Mouse (Mus musculus) embryonic facial prominence, embryonic 12.5 days (tissue): ENCODE results near the gene Ap1g2. TPM values are rescaled to one million over a fixed set of nuclear protein-coding genes. Genes with fewer than 3 reads are reported as not detected.

Experiments
- ATAC-seq: fragments of 200-750 bp; cut with Nextera tagmentation; 2 replicates; pipeline ENCODE4 v1.8.0; 2017; ENCODE audit not compliant: insufficient number of reproducible peaks, insufficient read depth, low FRiP score, low TSS enrichment
- H3K27ac ChIP-seq: fragments of 300-500 bp; sonication (generic); 2 replicates; pipeline ENCODE4 v1.5.1; 2016; ENCODE audit warnings: mild to moderate bottlenecking
- H3K27me3 ChIP-seq: fragments of 300-500 bp; sonication (generic); 2 replicates; pipeline ENCODE4 v1.6.1; 2016; ENCODE audit warnings: mild to moderate bottlenecking, moderate library complexity
- H3K36me3 ChIP-seq: fragments of 300-500 bp; sonication (generic); 2 replicates; pipeline ENCODE4 v1.6.1; 2016; ENCODE audit warnings: mild to moderate bottlenecking
- H3K4me1 ChIP-seq: fragments of 300-500 bp; sonication (generic); 2 replicates; pipeline ENCODE4 v1.6.1; 2016
- H3K4me2 ChIP-seq: fragments of 300-500 bp; sonication (generic); replicated peaks from 2 replicates; pipeline ENCODE4 v1.6.1; 2016; ENCODE audit warnings: mild to moderate bottlenecking, moderate library complexity
- H3K4me3 ChIP-seq: fragments of 300-500 bp; sonication (generic); 2 replicates; pipeline ENCODE4 v1.5.1; 2016; ENCODE audit warnings: mild to moderate bottlenecking
- H3K9ac ChIP-seq: fragments of 300-500 bp; sonication (generic); 2 replicates; pipeline ENCODE4 v1.6.1; 2016; ENCODE audit warnings: mild to moderate bottlenecking, moderate library complexity
- H3K9me3 ChIP-seq: fragments of 300-500 bp; sonication (generic); 2 replicates; pipeline ENCODE4 v1.6.1; 2016; ENCODE audit warnings: mild to moderate bottlenecking, moderate library complexity
- WGBS: fragments of 180-500 bp; shearing (Covaris S2); methylation state at CpG from one replicate; pipeline ENCODE4 v1.1.7; 2016; 5-methylcytosine and 5-hydroxymethylcytosine counted together
- polyA plus RNA-seq: library from polyadenylated mRNA; unstranded; fragments of >200 nt; fragmentation: Nextera tagmentation; extraction: Ambion mirVana; gene quantifications from 2 replicates; pipeline ENCODE4 v1.2.1, GENCODE M21; 2016

Ap1g2 gene
- polyA plus RNA-seq, 1 experiment from 2014 or later, result 14.8 TPM

DNA sequence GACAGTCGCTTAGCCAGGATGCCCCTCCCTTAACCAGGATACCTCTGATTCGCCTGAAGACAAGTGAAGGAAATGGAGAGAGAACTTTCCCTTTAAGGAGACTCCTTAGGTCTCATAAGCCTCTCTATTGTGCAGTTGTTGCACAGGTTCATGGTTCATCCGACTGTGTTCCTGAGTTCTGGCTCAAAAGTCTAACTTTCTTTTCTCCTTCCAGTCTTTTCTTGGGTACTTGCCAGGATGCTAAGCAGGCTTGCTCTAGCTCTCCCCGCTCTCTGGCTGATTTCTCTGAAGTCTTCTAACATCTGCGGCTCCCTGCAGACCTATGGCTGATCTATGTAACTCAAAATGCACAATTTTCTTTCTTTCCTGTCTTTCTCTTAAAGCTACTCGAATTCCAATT is 22.9 kb downstream of the Ap1g2 start:
- H3K9ac ChIP-seq, result no peak overlapping the region
- 68% methylated on average over 6 of the region's 6 CpGs for WGBS
- no peaks in the 10 kb centered on the region for H3K9me3 ChIP-seq
- no peaks in the 10 kb centered on the region for H3K36me3 ChIP-seq
- no peak overlapping the region for H3K4me3 ChIP-seq
- peaks cover under 1% of the 10 kb centered on the region for H3K27me3 ChIP-seq
- no peak overlapping the region for H3K27ac ChIP-seq
- H3K4me2 ChIP-seq, result no peak overlapping the region
- peaks cover 7% of the 10 kb centered on the region for H3K4me1 ChIP-seq
- no peak for ATAC-seq

DNA sequence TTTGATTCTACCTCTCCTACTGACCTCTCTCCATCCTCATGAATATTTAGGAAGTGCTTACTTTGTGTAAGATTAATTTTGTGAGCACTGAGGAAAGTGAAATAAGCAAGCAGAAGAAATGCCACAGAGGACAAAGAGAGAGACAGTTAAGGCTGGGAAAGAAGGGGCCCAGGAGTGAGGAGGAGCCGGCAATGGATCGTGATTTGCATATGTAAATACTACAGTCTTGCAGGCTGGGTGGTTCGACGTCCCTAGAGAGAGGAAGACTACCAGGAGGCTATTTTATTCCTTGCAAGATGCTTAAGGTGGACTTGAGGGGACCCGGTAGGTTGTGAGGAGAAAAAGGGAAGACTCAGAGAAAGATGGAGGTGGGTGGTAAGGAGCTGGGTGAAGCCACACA is 25.3 kb downstream of the Ap1g2 start:
- Histone ChIP-seq H3K4me3 (no peak overlapping the region), H3K4me2 (no peak overlapping the region), H3K36me3 (no peaks in the 10 kb centered on the region), H3K9ac (no peak overlapping the region), H3K9me3 (no peaks in the 10 kb centered on the region), H3K27ac (no peak overlapping the region), H3K27me3 (peaks cover 3% of the 10 kb centered on the region), H3K4me1 (peaks cover 16% of the 10 kb centered on the region)
- ATAC-seq, result no peak
- 37% methylated on average over 5 of the region's 5 CpGs for WGBS

DNA sequence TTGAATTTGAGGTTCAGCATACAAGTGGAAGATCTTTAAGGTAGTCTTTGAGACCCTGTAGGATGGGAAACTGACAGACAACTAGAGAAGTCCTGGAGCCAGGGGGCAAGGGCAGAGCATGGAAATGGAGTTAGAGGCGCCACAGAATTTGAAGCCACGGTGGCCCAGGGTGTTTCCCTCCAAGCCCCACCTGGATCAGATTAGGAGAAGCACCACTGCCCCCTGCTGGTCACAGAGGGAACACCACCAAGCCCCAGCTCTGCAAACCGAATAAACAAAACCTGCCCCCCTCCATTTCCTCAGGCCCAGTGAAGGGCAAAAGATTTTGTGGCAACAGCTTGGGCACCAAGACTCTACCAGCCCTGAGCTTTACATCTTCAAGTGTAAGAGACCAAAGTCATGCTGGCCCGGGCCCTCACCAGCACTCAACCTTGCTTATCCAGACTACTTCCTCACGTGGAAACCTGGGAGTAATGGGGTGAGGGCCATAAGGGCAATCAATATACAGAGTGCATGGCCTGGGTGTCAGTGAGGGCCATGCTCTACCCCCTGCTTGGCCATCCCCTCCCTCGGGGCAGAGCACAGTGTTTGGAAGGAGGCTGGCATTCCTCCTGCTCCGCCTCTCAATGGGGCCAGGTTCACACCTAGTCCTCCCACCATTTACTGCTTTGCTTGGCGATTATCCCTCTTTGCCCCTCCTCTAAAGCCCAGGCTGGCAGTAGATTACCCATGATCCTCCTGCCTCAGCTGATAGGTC is 27.0 kb downstream of the Ap1g2 start:
- 20% methylated on average over 8 of the region's 8 CpGs for WGBS
- Histone ChIP-seq H3K9ac (no peak overlapping the region), H3K36me3 (0 out of 2 replicates have a peak, but pooled peaks cover 5% of the 10 kb centered on the region), H3K4me1 (peaks cover 16% of the 10 kb centered on the region), H3K9me3 (no peaks in the 10 kb centered on the region), H3K27me3 (peaks cover 3% of the 10 kb centered on the region), H3K4me2 (peak overlapping the region; percentile 30; the same call in 1 of the 2 replicates), H3K4me3 (peak overlapping the region; percentile 17; the same call in 1 of the 2 replicates), H3K27ac (no peak overlapping the region)
- ATAC-seq, result 0 out of 2 replicates have a peak, but pooled peaks have one; percentile 52

- Histone ChIP-seq H3K27me3 (peaks cover 3% of the 10 kb centered on the region), H3K36me3 (peaks cover 8% of the 10 kb centered on the region), H3K27ac (0 out of 2 replicates have a peak overlapping the region, but pooled peaks have one; percentile 12), H3K4me1 (peaks cover 16% of the 10 kb centered on the region), H3K4me3 (peak overlapping the region; percentile 17; the same call in 1 of the 2 replicates), H3K4me2 (peak overlapping the region; percentile 30), H3K9me3 (no peaks in the 10 kb centered on the region), H3K9ac (peak overlapping the region; percentile 24; the same call in 1 of the 2 replicates)
- ATAC-seq, result no peak
- WGBS, result 4% methylated on average over 23 of the region's 23 CpGs
Observed at GRCm38 (mm10) chr14:55078366-55078989, 27.9 kb downstream of the Ap1g2 start.

GRCm38 (mm10) chr14:55077481-55078365 is 28.7 kb downstream of the Ap1g2 start:
- peak overlapping the region; percentile 30; the same call in 1 of the 2 replicates for H3K4me2 ChIP-seq
- 19% methylated on average over 15 of the region's 15 CpGs for WGBS
- peak overlapping the region; percentile 24; the same call in 1 of the 2 replicates for H3K9ac ChIP-seq
- H3K27me3 ChIP-seq, result peaks cover 3% of the 10 kb centered on the region
- H3K4me3 ChIP-seq, result no peak overlapping the region
- H3K27ac ChIP-seq, result 0 out of 2 replicates have a peak overlapping the region, but pooled peaks have one; percentile 12
- H3K4me1 ChIP-seq, result peaks cover 16% of the 10 kb centered on the region
- H3K9me3 ChIP-seq, result no peaks in the 10 kb centered on the region
- H3K36me3 ChIP-seq, result peaks cover 15% of the 10 kb centered on the region
- no peak for ATAC-seq

- peaks cover 22% of the 10 kb centered on the region for H3K4me1 ChIP-seq
- no peaks in the 10 kb centered on the region for H3K9me3 ChIP-seq
- no peak overlapping the region for H3K27ac ChIP-seq
- H3K36me3 ChIP-seq, result peaks cover 20% of the 10 kb centered on the region
- no peak overlapping the region for H3K4me3 ChIP-seq
- peaks cover 7% of the 10 kb centered on the region for H3K27me3 ChIP-seq
- H3K4me2 ChIP-seq, result no peak overlapping the region
- no peak overlapping the region for H3K9ac ChIP-seq
- WGBS, result 64% methylated on average over 3 of the region's 3 CpGs
- ATAC-seq, result no peak
Observed at GRCm38 (mm10) chr14:55076956-55077355, 29.4 kb downstream of the Ap1g2 start.

- H3K27ac ChIP-seq, result peak overlapping the region; percentile 17; the same call in 1 of the 2 replicates
Observed at GRCm38 (mm10) chr14:55076224-55076623, 30.2 kb downstream of the Ap1g2 start.

GRCm38 (mm10) chr14:55074416-55074815 is 32.0 kb downstream of the Ap1g2 start:
- Histone ChIP-seq H3K9ac (no peak overlapping the region), H3K27ac (no peak overlapping the region), H3K9me3 (no peaks in the 10 kb centered on the region), H3K36me3 (peaks cover 20% of the 10 kb centered on the region), H3K4me2 (no peak overlapping the region), H3K27me3 (peaks cover 7% of the 10 kb centered on the region), H3K4me3 (no peak overlapping the region), H3K4me1 (peaks cover 27% of the 10 kb centered on the region)
- 92% methylated on average over 12 of the region's 12 CpGs for WGBS
- ATAC-seq, result no peak

More at GRCm38 (mm10) chr14:55076224-55076623, 30.2 kb downstream of the Ap1g2 start:
- Histone ChIP-seq H3K4me2 (no peak overlapping the region), H3K9ac (no peak overlapping the region), H3K36me3 (peaks cover 20% of the 10 kb centered on the region), H3K9me3 (no peaks in the 10 kb centered on the region), H3K4me3 (no peak overlapping the region), H3K4me1 (peaks cover 27% of the 10 kb centered on the region), H3K27me3 (peaks cover 7% of the 10 kb centered on the region)
- ATAC-seq, result no peak
- 54% methylated on average over 6 of the region's 6 CpGs for WGBS

GRCm38 (mm10) chr14:55071756-55072155 is 34.6 kb downstream of the Ap1g2 start:
- Histone ChIP-seq H3K4me3 (no peak overlapping the region), H3K9me3 (no peaks in the 10 kb centered on the region), H3K4me2 (peak overlapping the region; percentile 27), H3K27me3 (peaks cover 4% of the 10 kb centered on the region; the same call in 1 of the 2 replicates), H3K36me3 (peaks cover 34% of the 10 kb centered on the region), H3K4me1 (peaks cover 10% of the 10 kb centered on the region; the same call in 1 of the 2 replicates), H3K9ac (0 out of 2 replicates have a peak overlapping the region, but pooled peaks have one; percentile 15), H3K27ac (peak overlapping the region; percentile 17; the same call in 1 of the 2 replicates)
- ATAC-seq, result no peak
- 24% methylated on average over 19 of the region's 19 CpGs for WGBS

GRCm38 (mm10) chr14:55066042-55066441 is 40.4 kb downstream of the Ap1g2 start:
- H3K9me3 ChIP-seq, result no peaks in the 10 kb centered on the region
- no peak overlapping the region for H3K4me2 ChIP-seq
- no peak overlapping the region for H3K27ac ChIP-seq
- no peak for ATAC-seq
- WGBS, result 89% methylated on average over 8 of the region's 8 CpGs
- peaks cover 42% of the 10 kb centered on the region for H3K36me3 ChIP-seq
- no peak overlapping the region for H3K9ac ChIP-seq
- H3K4me3 ChIP-seq, result no peak overlapping the region
- peaks cover 15% of the 10 kb centered on the region for H3K4me1 ChIP-seq
- H3K27me3 ChIP-seq, result no peaks in the 10 kb centered on the region

DNA sequence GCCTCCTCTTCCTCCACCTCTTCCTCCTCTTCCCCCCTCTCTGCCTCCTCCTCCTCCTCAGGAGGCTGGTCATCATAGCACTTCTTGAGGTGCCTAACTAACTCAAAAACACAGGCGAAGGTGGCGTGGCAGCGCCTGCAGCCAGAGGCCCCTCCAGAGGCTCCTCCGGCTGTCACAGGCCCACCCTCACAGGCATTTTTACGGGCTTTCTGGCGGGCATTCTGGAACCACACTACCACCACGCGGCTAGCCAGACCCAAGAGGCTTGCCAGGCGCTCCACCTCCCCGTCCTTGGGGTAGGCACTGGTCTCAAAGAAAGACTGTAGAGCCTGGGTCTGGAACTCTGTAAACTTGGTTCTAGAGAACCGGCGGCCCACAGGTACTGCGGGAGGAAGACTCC is 41.0 kb downstream of the Ap1g2 start:
- H3K27ac ChIP-seq, result no peak overlapping the region
- ATAC-seq, result no peak
- WGBS, result 86% methylated on average over 13 of the region's 13 CpGs
- H3K27me3 ChIP-seq, result no peaks in the 10 kb centered on the region
- no peak overlapping the region for H3K4me2 ChIP-seq
- no peak overlapping the region for H3K9ac ChIP-seq
- H3K4me1 ChIP-seq, result peaks cover 17% of the 10 kb centered on the region
- H3K4me3 ChIP-seq, result no peak overlapping the region
- H3K36me3 ChIP-seq, result peaks cover 42% of the 10 kb centered on the region
- no peaks in the 10 kb centered on the region for H3K9me3 ChIP-seq
